Mouse (Mus musculus): Measurements from ENCODE around the gene Vcp. TPM values are rescaled to one million over a fixed set of nuclear protein-coding genes. Genes with fewer than 3 reads are reported as not detected.

The Vcp gene
- polyA plus RNA-seq, 1 experiment from 2014 or later = 519 TPM

DNA sequence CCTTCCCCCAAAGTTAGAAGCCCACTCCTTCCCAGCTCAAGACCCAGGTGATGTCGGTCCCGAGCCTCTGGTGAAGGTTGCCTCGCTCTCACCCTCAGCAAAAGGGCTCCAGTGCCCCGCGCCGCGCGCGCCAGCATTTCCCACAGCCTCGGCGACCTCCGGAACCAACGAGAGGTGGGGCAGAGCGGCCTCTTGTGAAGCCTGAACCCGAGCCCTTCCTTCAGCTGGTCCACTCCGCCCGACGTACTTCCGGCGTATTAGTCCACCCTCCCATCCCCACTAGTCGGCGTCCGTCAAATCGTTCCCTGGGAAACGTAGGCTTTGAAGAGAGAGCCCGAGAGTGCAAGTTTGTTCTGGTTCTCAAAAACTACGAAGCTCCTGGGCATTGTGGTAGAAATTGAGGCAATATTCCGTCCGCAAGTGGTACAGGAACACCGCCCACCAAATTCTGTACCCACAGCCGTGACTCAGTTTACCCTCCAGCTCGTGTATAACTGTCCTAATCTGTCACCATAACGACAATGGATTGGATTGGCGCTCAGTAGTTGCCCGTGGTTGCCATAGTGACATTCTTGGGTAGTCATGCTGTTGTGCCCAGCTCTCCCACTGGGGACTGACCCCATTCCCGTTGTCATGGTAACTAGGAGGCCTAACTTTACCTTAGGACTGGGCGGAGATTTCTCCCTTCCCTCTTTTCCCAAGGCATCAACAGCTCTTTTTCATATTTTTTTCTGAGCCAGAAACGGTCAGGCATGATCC lies 31.1 kb upstream of the Vcp start, which contains the start of gene Stoml2:
TSS of gene Stoml2 (minus strand) at position 474 of the 759 bp plus-strand sequence.
- H3K4me3 ChIP-seq (ENCODE audit: low read length) = peak within 1 kb of the TSS; percentile 86
- peaks cover 15% of the 10 kb centered on the region for H3K4me1 ChIP-seq (replicated peaks; ENCODE audit: control insufficient read depth, insufficient read depth, low read length)
- peaks cover 37% of the 10 kb centered on the region for H3K36me3 ChIP-seq (ENCODE audit: control insufficient read depth, insufficient read depth, low read length)
- H3K9ac ChIP-seq (ENCODE audit: low read length) = peak within 1 kb of the TSS; percentile 96
- H3K9me3 ChIP-seq (ENCODE audit: control insufficient read depth, low read length) = no peaks in the 10 kb centered on the region
- H3K27ac ChIP-seq (ENCODE audit: low read length) = peak within 1 kb of the TSS; percentile 89
- ATAC-seq (ENCODE audit: low read depth) = peak; percentile 98
- WGBS = under 1% methylated on average over 38 of the region's 38 CpGs
- H3K27me3 ChIP-seq (ENCODE audit: control insufficient read depth, insufficient read depth, low read depth, low read length) = no peaks in the 10 kb centered on the region
- peak within 1 kb of the TSS; percentile 92 for H3K4me2 ChIP-seq (ENCODE audit: low read depth, low read length)

- H3K27me3 ChIP-seq (ENCODE audit: control insufficient read depth, insufficient read depth, low read depth, low read length) = no peaks in the 10 kb centered on the region
- H3K9ac ChIP-seq (ENCODE audit: low read length) = peak overlapping the region; percentile 96
- peak overlapping the region; percentile 86 for H3K4me3 ChIP-seq (ENCODE audit: low read length)
- H3K36me3 ChIP-seq (ENCODE audit: control insufficient read depth, insufficient read depth, low read length) = peaks cover 33% of the 10 kb centered on the region
- under 1% methylated on average over 28 of the region's 28 CpGs for WGBS
- H3K27ac ChIP-seq (ENCODE audit: low read length) = peak overlapping the region; percentile 89
- ATAC-seq (ENCODE audit: low read depth) = peak; percentile 67
- H3K9me3 ChIP-seq (ENCODE audit: control insufficient read depth, low read length) = no peaks in the 10 kb centered on the region
- H3K4me2 ChIP-seq (ENCODE audit: low read depth, low read length) = peak overlapping the region; percentile 92
- peaks cover 15% of the 10 kb centered on the region for H3K4me1 ChIP-seq (replicated peaks; ENCODE audit: control insufficient read depth, insufficient read depth, low read length)
Measured at GRCm38 (mm10) chr4:43030780-43031230, 30.5 kb upstream of the Vcp start.

- peak overlapping the region; percentile 89 for H3K27ac ChIP-seq (ENCODE audit: low read length)
- no peak for ATAC-seq (ENCODE audit: low read depth)
- WGBS = 63% methylated on average over 9 of the region's 9 CpGs
- H3K4me3 ChIP-seq (ENCODE audit: low read length) = peak overlapping the region; percentile 86
- peak overlapping the region; percentile 92 for H3K4me2 ChIP-seq (ENCODE audit: low read depth, low read length)
- H3K9ac ChIP-seq (ENCODE audit: low read length) = peak overlapping the region; percentile 96
- H3K4me1 ChIP-seq (replicated peaks; ENCODE audit: control insufficient read depth, insufficient read depth, low read length) = peaks cover 15% of the 10 kb centered on the region
- peaks cover 33% of the 10 kb centered on the region for H3K36me3 ChIP-seq (ENCODE audit: control insufficient read depth, insufficient read depth, low read length)
- no peaks in the 10 kb centered on the region for H3K9me3 ChIP-seq (ENCODE audit: control insufficient read depth, low read length)
- no peaks in the 10 kb centered on the region for H3K27me3 ChIP-seq (ENCODE audit: control insufficient read depth, insufficient read depth, low read depth, low read length)
Measured at GRCm38 (mm10) chr4:43030352-43030751, 30.0 kb upstream of the Vcp start.

- no peaks in the 10 kb centered on the region for H3K9me3 ChIP-seq (ENCODE audit: control insufficient read depth, low read length)
- H3K9ac ChIP-seq (ENCODE audit: low read length) = peak overlapping the region; percentile 24; the same call in 1 of the 2 replicates
- no peak for ATAC-seq (ENCODE audit: low read depth)
- WGBS = 89% methylated on average over 9 of the region's 9 CpGs
- no peaks in the 10 kb centered on the region for H3K27me3 ChIP-seq (ENCODE audit: control insufficient read depth, insufficient read depth, low read depth, low read length)
- H3K4me3 ChIP-seq (ENCODE audit: low read length) = no peak overlapping the region
- H3K4me2 ChIP-seq (ENCODE audit: low read depth, low read length) = no peak overlapping the region; the same call in 1 of the 2 replicates
- peaks cover 33% of the 10 kb centered on the region for H3K36me3 ChIP-seq (ENCODE audit: control insufficient read depth, insufficient read depth, low read length)
- H3K4me1 ChIP-seq (replicated peaks; ENCODE audit: control insufficient read depth, insufficient read depth, low read length) = peaks cover 18% of the 10 kb centered on the region
- no peak overlapping the region for H3K27ac ChIP-seq (ENCODE audit: low read length)
Measured at GRCm38 (mm10) chr4:43029749-43030148, 29.4 kb upstream of the Vcp start.

GRCm38 (mm10) chr4:43029121-43029520 lies 28.8 kb upstream of the Vcp start:
- 89% methylated on average over 7 of the region's 7 CpGs for WGBS
- Histone ChIP-seq H3K27ac (ENCODE audit: low read length) (no peak overlapping the region), H3K4me1 (replicated peaks; ENCODE audit: control insufficient read depth, insufficient read depth, low read length) (peaks cover 22% of the 10 kb centered on the region), H3K36me3 (ENCODE audit: control insufficient read depth, insufficient read depth, low read length) (peaks cover 30% of the 10 kb centered on the region), H3K9me3 (ENCODE audit: control insufficient read depth, low read length) (no peaks in the 10 kb centered on the region), H3K9ac (ENCODE audit: low read length) (no peak overlapping the region), H3K4me2 (ENCODE audit: low read depth, low read length) (no peak overlapping the region), H3K4me3 (ENCODE audit: low read length) (no peak overlapping the region), H3K27me3 (ENCODE audit: control insufficient read depth, insufficient read depth, low read depth, low read length) (no peaks in the 10 kb centered on the region)
- ATAC-seq (ENCODE audit: low read depth) = no peak

- peak within 1 kb of the TSS; percentile 97 for H3K27ac ChIP-seq (ENCODE audit: low read length)
- peak within 1 kb of the TSS; percentile 72 for H3K9ac ChIP-seq (ENCODE audit: low read length)
- peaks cover 12% of the 10 kb centered on the region for H3K4me1 ChIP-seq (replicated peaks; ENCODE audit: control insufficient read depth, insufficient read depth, low read length)
- H3K27me3 ChIP-seq (ENCODE audit: control insufficient read depth, insufficient read depth, low read depth, low read length) = no peaks in the 10 kb centered on the region
- H3K9me3 ChIP-seq (ENCODE audit: control insufficient read depth, low read length) = no peaks in the 10 kb centered on the region
- H3K4me3 ChIP-seq (ENCODE audit: low read length) = peak within 1 kb of the TSS; percentile 79
- peaks cover 42% of the 10 kb centered on the region for H3K36me3 ChIP-seq (ENCODE audit: control insufficient read depth, insufficient read depth, low read length)
- H3K4me2 ChIP-seq (ENCODE audit: low read depth, low read length) = peak within 1 kb of the TSS; percentile 86
- WGBS = 6% methylated on average over 42 of the region's 42 CpGs
- peak; percentile 94 for ATAC-seq (ENCODE audit: low read depth)
Measured at GRCm38 (mm10) chr4:43025084-43025960, 25.0 kb upstream of the Vcp start, which contains the start of gene Pigo. TSS of gene Pigo (minus strand) at chr4:43025819.

DNA sequence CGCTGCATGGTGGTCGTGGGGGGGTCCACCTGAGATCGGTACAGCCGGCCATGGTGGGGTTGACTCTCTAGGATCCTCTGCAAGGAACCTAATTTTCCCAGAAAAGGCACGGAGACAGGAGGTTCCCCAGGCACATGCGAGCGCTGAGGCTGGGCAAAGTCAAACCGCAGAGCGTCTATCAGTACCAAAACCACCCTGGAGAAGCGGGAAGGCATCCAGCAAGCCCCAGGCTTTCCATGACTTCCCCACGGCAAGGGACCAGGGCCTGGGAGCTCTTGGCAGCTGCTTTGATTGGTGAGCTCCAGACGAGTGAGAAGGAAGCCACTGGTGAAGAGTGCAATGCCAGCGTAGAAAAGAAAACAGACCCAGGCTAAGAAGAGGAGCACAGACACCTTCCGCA lies 24.4 kb upstream of the Vcp start:
- peaks cover 42% of the 10 kb centered on the region for H3K36me3 ChIP-seq (ENCODE audit: control insufficient read depth, insufficient read depth, low read length)
- peaks cover 7% of the 10 kb centered on the region for H3K4me1 ChIP-seq (replicated peaks; ENCODE audit: control insufficient read depth, insufficient read depth, low read length)
- H3K4me2 ChIP-seq (ENCODE audit: low read depth, low read length) = peak overlapping the region; percentile 86
- no peaks in the 10 kb centered on the region for H3K9me3 ChIP-seq (ENCODE audit: control insufficient read depth, low read length)
- H3K27me3 ChIP-seq (ENCODE audit: control insufficient read depth, insufficient read depth, low read depth, low read length) = no peaks in the 10 kb centered on the region
- no peak for ATAC-seq (ENCODE audit: low read depth)
- H3K27ac ChIP-seq (ENCODE audit: low read length) = no peak overlapping the region
- peak overlapping the region; percentile 79 for H3K4me3 ChIP-seq (ENCODE audit: low read length)
- WGBS = 72% methylated on average over 14 of the region's 14 CpGs
- peak overlapping the region; percentile 72 for H3K9ac ChIP-seq (ENCODE audit: low read length)

GRCm38 (mm10) chr4:43021341-43021740 lies 21.0 kb upstream of the Vcp start:
- ATAC-seq (ENCODE audit: low read depth) = no peak
- Histone ChIP-seq H3K27ac (ENCODE audit: low read length) (no peak overlapping the region), H3K9ac (ENCODE audit: low read length) (no peak overlapping the region), H3K4me2 (ENCODE audit: low read depth, low read length) (no peak overlapping the region), H3K36me3 (ENCODE audit: control insufficient read depth, insufficient read depth, low read length) (peaks cover 34% of the 10 kb centered on the region), H3K9me3 (ENCODE audit: control insufficient read depth, low read length) (no peaks in the 10 kb centered on the region), H3K27me3 (ENCODE audit: control insufficient read depth, insufficient read depth, low read depth, low read length) (no peaks in the 10 kb centered on the region), H3K4me3 (ENCODE audit: low read length) (no peak overlapping the region), H3K4me1 (replicated peaks; ENCODE audit: control insufficient read depth, insufficient read depth, low read length) (peaks cover 7% of the 10 kb centered on the region)
- WGBS = 74% methylated on average over 17 of the region's 17 CpGs

GRCm38 (mm10) chr4:43020876-43021275 lies 20.6 kb upstream of the Vcp start:
- H3K4me1 ChIP-seq (replicated peaks; ENCODE audit: control insufficient read depth, insufficient read depth, low read length) = peaks cover 7% of the 10 kb centered on the region
- H3K27me3 ChIP-seq (ENCODE audit: control insufficient read depth, insufficient read depth, low read depth, low read length) = no peaks in the 10 kb centered on the region
- no peak overlapping the region for H3K27ac ChIP-seq (ENCODE audit: low read length)
- H3K36me3 ChIP-seq (ENCODE audit: control insufficient read depth, insufficient read depth, low read length) = peaks cover 34% of the 10 kb centered on the region
- WGBS = 88% methylated on average over 16 of the region's 16 CpGs
- H3K9ac ChIP-seq (ENCODE audit: low read length) = no peak overlapping the region
- ATAC-seq (ENCODE audit: low read depth) = no peak
- H3K9me3 ChIP-seq (ENCODE audit: control insufficient read depth, low read length) = no peaks in the 10 kb centered on the region
- H3K4me2 ChIP-seq (ENCODE audit: low read depth, low read length) = no peak overlapping the region
- H3K4me3 ChIP-seq (ENCODE audit: low read length) = no peak overlapping the region

All from lung, embryonic 16.5 days (tissue).